Mouse (Mus musculus) hindbrain, embryonic 14.5 days (tissue): Measurements from ENCODE around the gene Hoxb4. TPM values are rescaled to one million over a fixed set of nuclear protein-coding genes. Genes with fewer than 3 reads are reported as not detected.

Source experiments
- ATAC-seq: fragments of 200-750 bp; cut with Nextera tagmentation; 2 replicates; pipeline ENCODE4 v1.8.0; 2017; ENCODE audit warnings: moderate number of reproducible peaks, mild to moderate bottlenecking, moderate TSS enrichment, moderate library complexity; ENCODE audit not compliant: low FRiP score
- DNase-seq: peaks from one replicate; pipeline ENCODE4 v3.0.0-alpha.2; 2015; ENCODE audit warnings: low spot score
- H3K27ac ChIP-seq: fragments of 300-500 bp; sonication (generic); 2 replicates; pipeline ENCODE4 v1.5.1; 2014; ENCODE audit warnings: mild to moderate bottlenecking, moderate library complexity
- H3K27me3 ChIP-seq: fragments of 300-500 bp; sonication (generic); 2 replicates; pipeline ENCODE4 v1.6.1; 2014; ENCODE audit warnings: mild to moderate bottlenecking, low read length, mixed read lengths; ENCODE audit not compliant: control insufficient read depth, insufficient read depth
- H3K36me3 ChIP-seq: fragments of 300-500 bp; sonication (generic); replicated peaks from 2 replicates; pipeline ENCODE4 v1.6.1; 2014; ENCODE audit not compliant: control insufficient read depth, insufficient read depth
- H3K4me1 ChIP-seq: fragments of 300-500 bp; sonication (generic); replicated peaks from 2 replicates; pipeline ENCODE4 v1.6.1; 2014; ENCODE audit warnings: antibody characterized with exemption, low read length, mixed read lengths; ENCODE audit not compliant: control insufficient read depth, insufficient read depth
- H3K4me2 ChIP-seq: fragments of 300-500 bp; sonication (generic); replicated peaks from 2 replicates; pipeline ENCODE4 v1.6.1; 2014; ENCODE audit warnings: mild to moderate bottlenecking, moderate library complexity
- H3K4me3 ChIP-seq: fragments of 300-500 bp; sonication (generic); replicated peaks from 2 replicates; pipeline ENCODE4 v1.5.1; 2014; ENCODE audit warnings: mild to moderate bottlenecking, low read length
- H3K9ac ChIP-seq: fragments of 300-500 bp; sonication (generic); 2 replicates; pipeline ENCODE4 v1.6.1; 2014
- H3K9me3 ChIP-seq: fragments of 300-500 bp; sonication (generic); 2 replicates; pipeline ENCODE4 v1.6.1; 2016; ENCODE audit warnings: low read length; ENCODE audit not compliant: control insufficient read depth
- WGBS: fragments of 180-500 bp; shearing (Covaris S2); extraction: QIAGEN DNeasy Blood & Tissue Kit; methylation state at CpG from one replicate; pipeline ENCODE4 v1.1.7; 2014; 5-methylcytosine and 5-hydroxymethylcytosine counted together
- polyA plus RNA-seq: library from polyadenylated mRNA; unstranded; fragments of >200 nt; fragmentation: Nextera tagmentation; extraction: Ambion mirVana; gene quantifications from 2 replicates; pipeline ENCODE4 v1.2.1, GENCODE M21; 2014

Hoxb4 gene
- polyA plus RNA-seq, 1 experiment from 2014 or later, result 5.4 TPM

DNA sequence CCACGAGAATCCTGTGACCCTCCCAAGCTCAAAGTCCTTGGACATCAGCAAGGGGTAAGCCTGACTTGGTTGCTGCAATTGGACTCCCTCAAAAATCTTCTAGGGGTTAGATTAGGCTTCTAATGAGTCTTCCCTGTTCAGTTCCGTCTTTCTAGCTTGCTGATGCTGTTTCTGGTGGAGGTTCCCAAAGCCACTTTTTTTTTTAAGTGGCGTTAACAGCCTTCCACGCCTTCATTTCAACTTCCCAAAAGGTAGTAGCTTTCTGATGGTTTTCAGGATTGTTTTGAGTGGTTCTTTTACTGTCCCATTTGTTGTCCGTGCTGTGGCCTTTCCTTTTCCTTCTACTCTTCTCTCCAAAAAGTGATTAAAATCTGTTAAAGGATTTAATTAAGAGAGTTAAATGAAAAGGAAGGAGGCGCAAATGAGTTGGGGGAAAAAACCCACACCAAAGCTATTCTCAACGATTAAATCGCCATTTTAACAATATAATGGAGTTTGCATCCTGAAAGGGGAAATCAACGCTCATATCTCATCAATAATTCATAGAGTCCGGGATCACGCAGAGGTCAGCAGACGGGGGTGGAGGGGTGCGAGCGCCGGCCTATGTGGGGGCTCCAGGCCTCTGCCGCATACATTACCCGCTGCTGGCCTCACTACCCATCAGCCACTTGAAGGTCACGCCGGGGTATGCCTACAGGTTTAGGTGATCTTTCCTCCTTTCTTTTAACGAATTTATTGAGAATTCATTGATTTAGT is 7.7 kb upstream of the Hoxb4 start:
- H3K9me3 ChIP-seq, result no peaks in the 10 kb centered on the region
- DNase-seq (no peak), ATAC-seq (no peak)
- 4% methylated on average over 20 of the region's 20 CpGs for WGBS
- peak overlapping the region; percentile 77 for H3K4me2 ChIP-seq
- peak overlapping the region; percentile 48 for H3K4me3 ChIP-seq
- peak overlapping the region; percentile 99 for H3K27ac ChIP-seq
- H3K36me3 ChIP-seq, result no peaks in the 10 kb centered on the region
- peak overlapping the region; percentile 97 for H3K9ac ChIP-seq
- H3K4me1 ChIP-seq, result no peaks in the 10 kb centered on the region; the same call in 1 of the 2 replicates
- peaks cover 98% of the 10 kb centered on the region for H3K27me3 ChIP-seq

- peak overlapping the region; percentile 77 for H3K4me2 ChIP-seq
- H3K27ac ChIP-seq, result peak overlapping the region; percentile 99
- no peaks in the 10 kb centered on the region; the same call in 1 of the 2 replicates for H3K4me1 ChIP-seq
- DNase-seq, result no peak
- peak overlapping the region; percentile 97 for H3K9ac ChIP-seq
- no peaks in the 10 kb centered on the region for H3K36me3 ChIP-seq
- 8% methylated on average over 6 of the region's 6 CpGs for WGBS
- H3K9me3 ChIP-seq, result no peaks in the 10 kb centered on the region
- peaks cover 98% of the 10 kb centered on the region for H3K27me3 ChIP-seq
- ATAC-seq, result no peak
- H3K4me3 ChIP-seq, result peak overlapping the region; percentile 48
Measured at GRCm38 (mm10) chr11:96311097-96311496, 7.0 kb upstream of the Hoxb4 start.

GRCm38 (mm10) chr11:96311520-96312417 is 6.3 kb upstream of the Hoxb4 start:
- Histone ChIP-seq H3K4me1 (no peaks in the 10 kb centered on the region; the same call in 1 of the 2 replicates), H3K27me3 (peaks cover 98% of the 10 kb centered on the region), H3K4me2 (peak overlapping the region; percentile 77), H3K27ac (peak overlapping the region; percentile 99), H3K9me3 (no peaks in the 10 kb centered on the region), H3K4me3 (peak overlapping the region; percentile 48), H3K36me3 (no peaks in the 10 kb centered on the region), H3K9ac (peak overlapping the region; percentile 97)
- WGBS, result 1% methylated on average over 31 of the region's 31 CpGs
- ATAC-seq, result peak; percentile 83
- peak; percentile 77 for DNase-seq

GRCm38 (mm10) chr11:96313134-96313533 is 4.9 kb upstream of the Hoxb4 start:
- peak overlapping the region; percentile 99 for H3K27ac ChIP-seq
- H3K9me3 ChIP-seq, result no peaks in the 10 kb centered on the region
- ATAC-seq, result no peak
- no peak for DNase-seq
- H3K9ac ChIP-seq, result peak overlapping the region; percentile 97
- no peaks in the 10 kb centered on the region; the same call in 1 of the 2 replicates for H3K4me1 ChIP-seq
- H3K27me3 ChIP-seq, result peaks cover 90% of the 10 kb centered on the region
- H3K4me3 ChIP-seq, result peak overlapping the region; percentile 48
- 17% methylated on average over 2 of the region's 2 CpGs for WGBS
- peak overlapping the region; percentile 77 for H3K4me2 ChIP-seq
- no peaks in the 10 kb centered on the region for H3K36me3 ChIP-seq

DNA sequence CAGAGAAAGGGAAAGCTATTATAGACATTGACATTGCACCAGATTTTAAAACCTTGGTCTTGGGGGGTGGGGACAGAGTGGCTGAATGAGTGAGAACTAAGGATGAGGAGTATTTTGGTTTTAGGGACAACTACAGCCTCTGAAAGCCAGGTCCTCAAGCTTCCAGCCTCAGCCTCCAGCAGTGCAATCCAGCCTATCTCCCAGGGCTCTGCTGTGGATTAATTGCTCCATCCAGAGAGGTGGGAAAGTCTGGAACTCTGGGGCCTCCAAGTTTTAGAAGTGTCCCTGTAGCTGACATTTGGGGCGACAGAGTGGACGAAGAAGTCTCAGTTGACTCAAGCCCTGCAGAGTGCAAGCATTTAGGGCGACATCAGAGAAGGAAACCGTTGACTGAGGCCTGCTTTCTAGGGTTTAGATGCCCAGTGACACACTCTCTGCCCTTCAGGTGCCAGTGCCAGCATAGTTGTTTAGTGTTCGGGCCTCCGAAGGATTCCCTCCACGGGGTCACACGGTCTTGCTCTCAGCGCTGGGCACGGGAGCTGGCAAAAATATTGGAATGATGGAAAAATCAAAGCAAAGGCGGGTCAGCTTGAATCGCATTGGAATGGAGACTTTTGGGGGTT is 4.2 kb upstream of the Hoxb4 start:
- Histone ChIP-seq H3K27ac (peak overlapping the region; percentile 99), H3K4me2 (peak overlapping the region; percentile 77), H3K27me3 (peaks cover 89% of the 10 kb centered on the region), H3K4me1 (no peaks in the 10 kb centered on the region; the same call in 1 of the 2 replicates), H3K36me3 (no peaks in the 10 kb centered on the region), H3K9ac (peak overlapping the region; percentile 97), H3K4me3 (peak overlapping the region; percentile 48), H3K9me3 (no peaks in the 10 kb centered on the region)
- ATAC-seq (no peak), DNase-seq (no peak)
- 3% methylated on average over 12 of the region's 12 CpGs for WGBS

DNA sequence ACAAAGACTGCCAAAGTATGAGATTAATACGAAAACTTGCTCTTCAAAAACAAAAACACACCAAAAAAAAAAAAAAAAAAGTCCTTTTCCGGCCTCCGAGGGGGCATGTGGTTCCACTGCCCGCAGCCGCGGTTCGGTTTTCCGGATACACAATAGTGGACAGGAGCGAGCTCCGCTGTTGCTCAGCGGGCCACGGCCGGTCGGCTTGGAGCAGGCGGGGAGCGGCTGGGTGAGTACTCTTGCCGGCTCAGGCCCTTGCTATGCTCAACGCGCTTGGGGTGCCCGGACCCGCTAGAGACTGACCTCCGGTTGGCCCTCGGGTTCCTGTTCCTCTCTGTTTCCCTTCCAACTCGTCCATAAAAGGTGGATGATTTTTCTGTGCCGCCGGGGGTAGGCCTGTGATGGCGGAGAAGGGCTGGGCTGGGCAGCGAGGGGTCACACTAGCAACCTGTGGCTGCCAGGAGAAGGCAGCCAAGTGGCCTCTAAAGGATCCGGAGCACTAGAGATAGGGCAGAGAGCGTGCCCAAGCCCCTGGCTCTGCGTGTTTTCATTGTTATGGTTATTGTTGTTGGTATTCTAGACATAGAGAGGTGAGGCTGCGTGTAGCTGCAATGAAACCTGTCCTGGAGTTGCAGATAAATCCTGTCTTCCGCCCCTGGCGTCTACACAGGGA is 3.3 kb upstream of the Hoxb4 start:
- WGBS, result under 1% methylated on average over 34 of the region's 34 CpGs
- Histone ChIP-seq H3K27ac (peak overlapping the region; percentile 99), H3K36me3 (no peaks in the 10 kb centered on the region), H3K4me1 (no peaks in the 10 kb centered on the region; the same call in 1 of the 2 replicates), H3K27me3 (peaks cover 89% of the 10 kb centered on the region), H3K9me3 (no peaks in the 10 kb centered on the region), H3K4me2 (peak overlapping the region; percentile 77), H3K4me3 (peak overlapping the region; percentile 48), H3K9ac (peak overlapping the region; percentile 97)
- ATAC-seq (no peak), DNase-seq (no peak)

GRCm38 (mm10) chr11:96315344-96315681 is 2.8 kb upstream of the Hoxb4 start:
- under 1% methylated on average over 5 of the region's 5 CpGs for WGBS
- Histone ChIP-seq H3K4me3 (peak overlapping the region; percentile 48), H3K4me1 (no peaks in the 10 kb centered on the region; the same call in 1 of the 2 replicates), H3K36me3 (no peaks in the 10 kb centered on the region), H3K27me3 (peaks cover 89% of the 10 kb centered on the region), H3K4me2 (peak overlapping the region; percentile 77), H3K27ac (peak overlapping the region; percentile 99), H3K9ac (peak overlapping the region; percentile 97), H3K9me3 (no peaks in the 10 kb centered on the region)
- no peak for ATAC-seq
- DNase-seq, result no peak

- H3K36me3 ChIP-seq, result no peaks in the 10 kb centered on the region
- peak overlapping the region; percentile 48 for H3K4me3 ChIP-seq
- H3K4me1 ChIP-seq, result no peaks in the 10 kb centered on the region; the same call in 1 of the 2 replicates
- 5% methylated on average over 18 of the region's 18 CpGs for WGBS
- peak overlapping the region; percentile 99 for H3K27ac ChIP-seq
- DNase-seq, result no peak
- H3K4me2 ChIP-seq, result peak overlapping the region; percentile 77
- H3K9ac ChIP-seq, result peak overlapping the region; percentile 97
- no peaks in the 10 kb centered on the region for H3K9me3 ChIP-seq
- ATAC-seq, result no peak
- peaks cover 90% of the 10 kb centered on the region for H3K27me3 ChIP-seq
Measured at GRCm38 (mm10) chr11:96316696-96317607, 1.1 kb upstream of the Hoxb4 start.
